Mouse (Mus musculus): ENCODE results near the gene Golga5. TPM values are rescaled to one million over a fixed set of nuclear protein-coding genes. Genes with fewer than 3 reads are reported as not detected.

Gene Golga5
- total and polyA plus RNA-seq, 3 experiments = 29.5 to 35.7 (median 35.5) TPM

DNA sequence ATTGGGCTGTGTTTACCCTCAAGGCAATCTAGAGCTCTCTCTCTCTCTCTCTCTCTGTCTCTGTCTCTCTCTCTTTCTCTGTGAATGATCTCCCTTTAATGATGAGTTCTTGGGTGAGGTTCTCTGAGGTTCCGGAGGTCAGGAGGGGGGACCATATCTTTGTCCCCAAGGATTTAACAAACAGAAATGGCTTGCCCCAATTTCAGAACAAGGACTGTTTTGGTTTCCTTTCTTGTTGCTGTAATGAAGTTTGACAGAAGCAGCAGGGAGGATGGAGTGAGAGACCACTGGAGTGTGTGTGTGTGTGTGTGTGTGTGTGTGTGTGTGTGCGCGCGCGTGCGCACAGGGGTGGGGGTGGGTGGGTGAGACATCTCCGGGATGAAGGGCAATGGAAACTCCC, 72.2 kb downstream of the Golga5 start:
- Histone ChIP-seq H3K36me3 (replicated peaks in 1 of 2; ENCODE audit: control insufficient read depth in 1 of 2, insufficient read depth in 1 of 2, low read length in 1 of 2) (no peaks in the 10 kb centered on the region), H3K27ac (ENCODE audit: insufficient read depth, low read depth) (no peak overlapping the region), H3K4me1 (ENCODE audit: control insufficient read depth in 1 of 2, insufficient read depth in 2 of 2) (0 out of 4 replicates have a peak, but pooled peaks cover 0 to 2% of the 10 kb centered on the region in 2 experiments), H3K4me3 (replicated peaks in 1 of 3; ENCODE audit: low read depth in 2 of 3, low read length in 2 of 3, poor library complexity in 1 of 3) (no peak overlapping the region), H3K9ac (ENCODE audit: insufficient read depth, low read depth) (no peak overlapping the region), H3K27me3 (replicated peaks) (peaks cover 3% of the 10 kb centered on the region), H3K9me3 (replicated peaks; ENCODE audit: low read length) (no peaks in the 10 kb centered on the region), H3K79me2 (replicated peaks; ENCODE audit: control insufficient read depth, extremely low read depth, insufficient read depth, poor library complexity, severe bottlenecking) (no peaks in the 10 kb centered on the region), H3K4me2 (ENCODE audit: insufficient read depth, low read depth, poor library complexity, severe bottlenecking) (no peak overlapping the region)
- TF ChIP-seq E2F4 (IDR thresholded peaks at IDR 0.05; ENCODE audit: insufficient replicate concordance, low read depth, low read length) = no peak
- no peak for TF ChIP-seq JUN (IDR thresholded peaks at IDR 0.05; ENCODE audit: insufficient read depth, low read depth, low read length)
- TF ChIP-seq JUND (conservative IDR thresholded peaks at IDR 0.05; ENCODE audit: low read depth, low read length) = no peak
- no peak for TF ChIP-seq SMC3 (IDR thresholded peaks at IDR 0.05; ENCODE audit: low read depth, low read length)
- TF ChIP-seq GABPA (IDR thresholded peaks at IDR 0.05; ENCODE audit: insufficient replicate concordance, low read depth, low read length) = no peak
- no peak for TF ChIP-seq MYC (IDR thresholded peaks at IDR 0.05; ENCODE audit: low read depth, low read length)
- TF ChIP-seq NELFE (IDR thresholded peaks at IDR 0.05; ENCODE audit: low read depth, low read length) = no peak
- TF ChIP-seq POLR2AphosphoS2 (IDR thresholded peaks at IDR 0.05; ENCODE audit: low read depth, low read length) = no peak
- TF ChIP-seq MAX (IDR thresholded peaks at IDR 0.05; ENCODE audit: low read length) = no peak
- no peak for TF ChIP-seq USF1 (IDR thresholded peaks at IDR 0.05; ENCODE audit: low read depth, low read length)
- no peak for TF ChIP-seq ZMIZ1 (IDR thresholded peaks at IDR 0.05; ENCODE audit: low read depth, low read length)
- TF ChIP-seq MAFK (IDR thresholded peaks at IDR 0.05; ENCODE audit: insufficient replicate concordance, low read length) = no peak
- DNase-seq (ENCODE audit: extremely low read depth) = no peak
- in situ Hi-C loops (cut with MboI; ENCODE audit: low pct_ligation_motif_present, low pct_unique_long_range_greater_than_20kb, low sequenced_read_pairs) = no loop called here
- dilution Hi-C loops (cut with MboI; ENCODE audit: extremely low pct_ligation_motif_present, extremely low pct_unique_long_range_greater_than_20kb, low sequenced_read_pairs) = no loop called here

DNA sequence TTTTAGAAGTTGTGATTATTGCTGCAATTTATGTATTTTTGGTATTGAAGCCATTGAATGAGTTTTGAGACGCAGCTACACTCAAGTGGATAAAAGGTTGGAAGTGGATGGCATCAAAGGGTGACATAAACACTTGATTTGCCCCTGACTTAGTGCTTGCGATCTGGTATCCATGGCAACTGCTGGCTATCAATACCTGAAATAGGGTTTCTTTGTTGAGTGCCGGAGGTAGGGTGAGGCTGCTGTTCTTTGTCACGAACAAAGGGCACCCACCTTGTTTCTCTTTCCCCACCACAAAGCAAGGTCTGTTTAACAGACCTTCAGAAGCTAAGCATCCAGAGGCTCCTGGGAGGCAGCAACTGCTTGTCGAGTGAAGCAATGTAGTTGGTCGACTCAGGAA, 76.2 kb downstream of the Golga5 start:
- DNase-seq (ENCODE audit: extremely low read depth) = no peak
- in situ Hi-C loops (cut with MboI; ENCODE audit: low pct_ligation_motif_present, low pct_unique_long_range_greater_than_20kb, low sequenced_read_pairs) = no loop called here

More for the DNA sequence above, 76.2 kb downstream of the Golga5 start:
- dilution Hi-C loops (cut with MboI; ENCODE audit: extremely low pct_ligation_motif_present, extremely low pct_unique_long_range_greater_than_20kb, low sequenced_read_pairs) = no loop called here
- Histone ChIP-seq H3K36me3 (replicated peaks in 1 of 2; ENCODE audit: control insufficient read depth in 1 of 2, insufficient read depth in 1 of 2, low read length in 1 of 2) (no peaks in the 10 kb centered on the region), H3K4me3 (replicated peaks in 1 of 3; ENCODE audit: low read depth in 2 of 3, low read length in 2 of 3, poor library complexity in 1 of 3) (no peak overlapping the region), H3K4me1 (ENCODE audit: control insufficient read depth in 1 of 2, insufficient read depth in 2 of 2) (no peaks in the 10 kb centered on the region), H3K27ac (ENCODE audit: insufficient read depth, low read depth) (no peak overlapping the region), H3K4me2 (ENCODE audit: insufficient read depth, low read depth, poor library complexity, severe bottlenecking) (no peak overlapping the region), H3K27me3 (replicated peaks) (peaks cover 3% of the 10 kb centered on the region), H3K9me3 (replicated peaks; ENCODE audit: low read length) (no peaks in the 10 kb centered on the region), H3K9ac (ENCODE audit: insufficient read depth, low read depth) (no peak overlapping the region), H3K79me2 (replicated peaks; ENCODE audit: control insufficient read depth, extremely low read depth, insufficient read depth, poor library complexity, severe bottlenecking) (no peaks in the 10 kb centered on the region)
- no peak for TF ChIP-seq BHLHE40 (IDR thresholded peaks at IDR 0.05; ENCODE audit: low read depth, low read length)
- TF ChIP-seq NRF1 (IDR thresholded peaks at IDR 0.05; ENCODE audit: low read depth, low read length) = no peak
- TF ChIP-seq POLR2A (IDR thresholded peaks at IDR 0.05; ENCODE audit: low read depth, low read length) = no peak
- TF ChIP-seq MAZ (IDR thresholded peaks at IDR 0.05; ENCODE audit: low read depth, low read length) = no peak
- TF ChIP-seq MAFK (IDR thresholded peaks at IDR 0.05; ENCODE audit: insufficient replicate concordance, low read length) = no peak
- TF ChIP-seq USF1 (IDR thresholded peaks at IDR 0.05; ENCODE audit: low read depth, low read length) = no peak
- TF ChIP-seq EP300 (IDR thresholded peaks at IDR 0.05; ENCODE audit: low read length) = no peak
- TF ChIP-seq CHD2 (IDR thresholded peaks at IDR 0.05; ENCODE audit: low read length) = no peak
- TF ChIP-seq SMC3 (IDR thresholded peaks at IDR 0.05; ENCODE audit: low read depth, low read length) = no peak
- no peak for TF ChIP-seq ZMIZ1 (IDR thresholded peaks at IDR 0.05; ENCODE audit: low read depth, low read length)
- no peak for TF ChIP-seq USF2 (conservative IDR thresholded peaks at IDR 0.05; ENCODE audit: low read depth, low read length)
- no peak for TF ChIP-seq TCF12 (IDR thresholded peaks at IDR 0.05; ENCODE audit: low read depth, low read length)
- TF ChIP-seq RCOR1 (conservative IDR thresholded peaks at IDR 0.05; ENCODE audit: low read depth, low read length) = no peak
- no peak for TF ChIP-seq E2F4 (IDR thresholded peaks at IDR 0.05; ENCODE audit: insufficient replicate concordance, low read depth, low read length)

Other genes starting within 250 kb of the Golga5 start
- gene Rin3, start 186.1 kb upstream of the Golga5 start, total RNA-seq (2012; rRNA removed) = 6.5 and 8.4 TPM in 2 replicates
- 2.4 and 3.3 TPM in 2 replicates for gene Rin3, start 186.1 kb upstream of the Golga5 start, total RNA-seq (2014; rRNA removed)
- 9.0 and 10.0 TPM in 2 replicates for gene Rin3, start 186.1 kb upstream of the Golga5 start, polyA plus RNA-seq (2012; ENCODE audit: insufficient read length, low read depth)
- 34.6 and 38.5 TPM in 2 replicates for gene Lgmn, start 29.3 kb upstream of the Golga5 start, total RNA-seq (2012; rRNA removed)
- 39.1 and 42.6 TPM in 2 replicates for gene Lgmn, start 29.3 kb upstream of the Golga5 start, total RNA-seq (2014; rRNA removed)
- 41.0 and 49.9 TPM in 2 replicates for gene Lgmn, start 29.3 kb upstream of the Golga5 start, polyA plus RNA-seq (2012; ENCODE audit: insufficient read length, low read depth)
- not detected in 2 replicates for gene Chga, start 85.8 kb downstream of the Golga5 start, total RNA-seq (2012; rRNA removed)
- not detected in 2 replicates for gene Chga, start 85.8 kb downstream of the Golga5 start, total RNA-seq (2014; rRNA removed)
- gene Chga, start 85.8 kb downstream of the Golga5 start, polyA plus RNA-seq (2012; ENCODE audit: insufficient read length, low read depth) = not detected in 2 replicates
- 16.0 and 19.2 TPM in 2 replicates for gene Itpk1, start 235.8 kb downstream of the Golga5 start, total RNA-seq (2012; rRNA removed)
- 12.8 and 14.0 TPM in 2 replicates for gene Itpk1, start 235.8 kb downstream of the Golga5 start, total RNA-seq (2014; rRNA removed)
- 24.3 and 25.1 TPM in 2 replicates for gene Itpk1, start 235.8 kb downstream of the Golga5 start, polyA plus RNA-seq (2012; ENCODE audit: insufficient read length, low read depth)